9 mouse cellular contexts compared by ENCODE assay signal in genomic region chr13:103978286-103978866, GRCm38 (mm10). TPM values are rescaled to one million over a fixed set of nuclear protein-coding genes. Genes with fewer than 3 reads are reported as not detected.
DNase-seq lines count a peak whose midpoint lies in the region; ATAC-seq lines count a peak whose summit lies in the region.
"Had no signal": no experiment of that assay in that cellular context is flagged by ENCODE, and none has a peak within 500 bp of the region (broad histone marks: within the 10 kb centered on the region; RNA-seq: fewer than 3 reads in every experiment).

No protein-coding gene starts in this region.

- no peak overlapping the region for H3K4me2 ChIP-seq in hindbrain, embryonic 11.5 days (replicated peaks; ENCODE audit: low read depth, low read length)
- no peak overlapping the region for H3K4me2 ChIP-seq in hindbrain, embryonic 13.5 days
- no peak overlapping the region for H3K4me2 ChIP-seq in kidney, embryonic 15.5 days
- no peak overlapping the region for H3K4me2 ChIP-seq in stomach, embryonic 15.5 days
- H3K4me2 ChIP-seq: midbrain, embryonic 12.5 days had no signal

- no peaks in the 10 kb centered on the region for H3K9me3 ChIP-seq in hindbrain, embryonic 11.5 days (ENCODE audit: control insufficient read depth, low read length)
- peaks cover 3% of the 10 kb centered on the region; the same call in 1 of the 2 replicates for H3K9me3 ChIP-seq in hindbrain, embryonic 13.5 days
- no peaks in the 10 kb centered on the region for H3K9me3 ChIP-seq in kidney, embryonic 15.5 days (replicated peaks)
- no peaks in the 10 kb centered on the region for H3K9me3 ChIP-seq in stomach, embryonic 15.5 days

- H3K9ac ChIP-seq in hindbrain, embryonic 11.5 days (ENCODE audit: low read depth, low read length), result no peak overlapping the region
- H3K9ac ChIP-seq in hindbrain, embryonic 13.5 days, result no peak overlapping the region
- no peak overlapping the region for H3K9ac ChIP-seq in kidney, embryonic 15.5 days
- no peak overlapping the region for H3K9ac ChIP-seq in stomach, embryonic 15.5 days
- H3K9ac ChIP-seq: midbrain, embryonic 12.5 days had no signal

- intact Hi-C loops in gastrocnemius, postnatal 36 days (cut with DNase I), result no loop called here
- intact Hi-C loops in left cerebral cortex, postnatal 36 days (cut with DNase I), result no loop called here
- intact Hi-C loops in left cerebral cortex, postnatal 10 days (cut with DNase I), result no loop called here

- H3K4me3 ChIP-seq in hindbrain, embryonic 11.5 days (ENCODE audit: low read depth, low read length), result no peak overlapping the region
- H3K4me3 ChIP-seq in hindbrain, embryonic 13.5 days, result no peak overlapping the region
- H3K4me3 ChIP-seq in kidney, embryonic 15.5 days (replicated peaks), result no peak overlapping the region
- H3K4me3 ChIP-seq in stomach, embryonic 15.5 days (replicated peaks), result no peak overlapping the region
- H3K4me3 ChIP-seq: midbrain, embryonic 12.5 days had no signal

- H3K36me3 ChIP-seq in hindbrain, embryonic 11.5 days (ENCODE audit: control insufficient read depth, insufficient read depth, low read length), result no peaks in the 10 kb centered on the region
- H3K36me3 ChIP-seq in hindbrain, embryonic 13.5 days, result no peaks in the 10 kb centered on the region
- H3K36me3 ChIP-seq in kidney, embryonic 15.5 days, result no peaks in the 10 kb centered on the region
- no peaks in the 10 kb centered on the region for H3K36me3 ChIP-seq in stomach, embryonic 15.5 days
- H3K36me3 ChIP-seq: midbrain, embryonic 12.5 days had no signal

- ATAC-seq in hindbrain, embryonic 11.5 days (ENCODE audit: low FRiP score), result no peak
- no peak for ATAC-seq in hindbrain, embryonic 13.5 days (ENCODE audit: low FRiP score)
- ATAC-seq in kidney, embryonic 15.5 days (replicated peaks; ENCODE audit: low FRiP score), result peak; percentile 71
- peak; percentile 37; the same call in 1 of the 2 replicates for ATAC-seq in stomach, embryonic 15.5 days (ENCODE audit: insufficient read depth, low FRiP score, low read depth)
- no peak for ATAC-seq in granulocyte monocyte progenitor cell, adult 5-6 weeks (replicated peaks; ENCODE audit: poor library complexity, severe bottlenecking)

- no peaks in the 10 kb centered on the region for H3K27me3 ChIP-seq in hindbrain, embryonic 11.5 days (ENCODE audit: control insufficient read depth, insufficient read depth, low read length)
- no peaks in the 10 kb centered on the region for H3K27me3 ChIP-seq in hindbrain, embryonic 13.5 days
- H3K27me3 ChIP-seq in kidney, embryonic 15.5 days, result no peaks in the 10 kb centered on the region
- no peaks in the 10 kb centered on the region for H3K27me3 ChIP-seq in stomach, embryonic 15.5 days (replicated peaks)
- H3K27me3 ChIP-seq: midbrain, embryonic 12.5 days had no signal

- 69% methylated on average over 5 of the region's 5 CpGs for WGBS in hindbrain, embryonic 11.5 days
- 66% methylated on average over 5 of the region's 5 CpGs for WGBS in hindbrain, embryonic 13.5 days
- 37% methylated on average over 5 of the region's 5 CpGs for WGBS in kidney, embryonic 15.5 days
- 36% methylated on average over 5 of the region's 5 CpGs for WGBS in stomach, embryonic 15.5 days

- no peak overlapping the region for H3K27ac ChIP-seq in hindbrain, embryonic 11.5 days (ENCODE audit: low read depth, low read length)
- H3K27ac ChIP-seq in hindbrain, embryonic 13.5 days, result no peak overlapping the region
- H3K27ac ChIP-seq in kidney, embryonic 15.5 days, result peak overlapping the region; percentile 85
- H3K27ac ChIP-seq in stomach, embryonic 15.5 days, result peak overlapping the region; percentile 89
- H3K27ac ChIP-seq: midbrain, embryonic 12.5 days had no signal

- DNase-seq in hindbrain, embryonic 11.5 days (ENCODE audit: low spot score), result peak; percentile 10
- DNase-seq in gastrocnemius, postnatal 36 days, result peak; percentile 32 to 35
- no peak for DNase-seq in left cerebral cortex, postnatal 36 days (ENCODE audit: low spot score in 2 of 2)
- no peak for DNase-seq in left cerebral cortex, postnatal 10 days (ENCODE audit: extremely low spot score in 1 of 2, low spot score in 2 of 2)

- no peaks in the 10 kb centered on the region for H3K4me1 ChIP-seq in hindbrain, embryonic 11.5 days (replicated peaks; ENCODE audit: control insufficient read depth, insufficient read depth, low read length)
- H3K4me1 ChIP-seq in hindbrain, embryonic 13.5 days (replicated peaks), result no peaks in the 10 kb centered on the region
- H3K4me1 ChIP-seq in kidney, embryonic 15.5 days, result peaks cover 9% of the 10 kb centered on the region; the same call in 1 of the 2 replicates
- H3K4me1 ChIP-seq in stomach, embryonic 15.5 days, result peaks cover 7% of the 10 kb centered on the region
- H3K4me1 ChIP-seq: midbrain, embryonic 12.5 days had no signal

RNA-seq across cellular contexts. Expression of gene Erbin, which starts 58.1 kb away (rescaled TPM):
- 24.2 and 34.0 TPM in 2 replicates for polyA plus RNA-seq in hindbrain, embryonic 11.5 days (2014; fragmentation: Nextera tagmentation; extraction: Ambion mirVana)
- polyA plus RNA-seq in hindbrain, embryonic 13.5 days (2015; fragmentation: Nextera tagmentation; extraction: Ambion mirVana), result 10.6 and 11.2 TPM in 2 replicates
- total RNA-seq in gastrocnemius, postnatal 36 days (2021), result 10 to 100 TPM; 34.7 to 40.1 TPM
- polyA plus RNA-seq in kidney, embryonic 15.5 days (2015; fragmentation: Nextera tagmentation; extraction: Ambion mirVana), result 17.9 and 19.4 TPM in 2 replicates
- polyA plus RNA-seq in stomach, embryonic 15.5 days (2015; fragmentation: Nextera tagmentation; extraction: Ambion mirVana), result 17.9 and 18.5 TPM in 2 replicates
- total RNA-seq in left cerebral cortex, postnatal 36 days (2021), result 10 to 100 TPM; 37.6 to 42.5 TPM
- 10 to 100 TPM; 30.4 to 32.8 TPM for total RNA-seq in left cerebral cortex, postnatal 10 days (2021)
- total RNA-seq in granulocyte monocyte progenitor cell, adult 5-6 weeks (2014; fragmentation: Nextera tagmentation), result 63.9 and 67.0 TPM in 2 replicates
- total RNA-seq in granulocyte monocyte progenitor cell, adult 5-6 weeks (2017), result 83.1 and 89.0 TPM in 2 replicates

Comparison
In these comparisons a context has a peak if more than half of its experiments do, and no peak if none do; other contexts are left out.
1. ATAC-seq: peak in kidney, embryonic 15.5 days (single experiment) and stomach, embryonic 15.5 days (single experiment); none in hindbrain, embryonic 11.5 days (single experiment), hindbrain, embryonic 13.5 days (single experiment) and granulocyte monocyte progenitor cell, adult 5-6 weeks (single experiment).
2. DNase-seq: peak in hindbrain, embryonic 11.5 days (single experiment) and gastrocnemius, postnatal 36 days (2 of 2); none in left cerebral cortex, postnatal 36 days (0 of 2) and left cerebral cortex, postnatal 10 days (0 of 2).
3. H3K27ac ChIP-seq: peak in kidney, embryonic 15.5 days (single experiment) and stomach, embryonic 15.5 days (single experiment); none in hindbrain, embryonic 11.5 days (single experiment) and hindbrain, embryonic 13.5 days (single experiment).